Mouse (Mus musculus): ENCODE data around the gene Pip5k1a. TPM values are rescaled to one million over a fixed set of nuclear protein-coding genes. Genes with fewer than 3 reads are reported as not detected.
"Not testable (repeated sequence)": the region's sequence is repeated elsewhere in the genome, so short reads cannot be mapped to it uniquely, and the experiment has no call there.

Pip5k1a gene
- polyA plus RNA-seq, 1 experiment from 2014 or later, result 12.5 TPM

GRCm38 (mm10) chr3:95043251-95043650, 63.5 kb downstream of the Pip5k1a start:
- Histone ChIP-seq H3K27me3 (replicated peaks; ENCODE audit: control insufficient read depth, insufficient read depth, low read length) (no peaks in the 10 kb centered on the region), H3K4me3 (ENCODE audit: low read depth, low read length) (0 out of 2 replicates have a peak overlapping the region, but pooled peaks have one; percentile 84), H3K36me3 (ENCODE audit: control insufficient read depth, insufficient read depth, low read length) (peaks cover 8% of the 10 kb centered on the region), H3K4me1 (replicated peaks; ENCODE audit: control insufficient read depth, insufficient read depth, low read length) (peaks cover 11% of the 10 kb centered on the region), H3K9ac (ENCODE audit: low read length) (no peak overlapping the region), H3K9me3 (ENCODE audit: control insufficient read depth, low read length) (no peaks in the 10 kb centered on the region), H3K4me2 (ENCODE audit: low read length) (peak overlapping the region; percentile 60), H3K27ac (ENCODE audit: low read depth) (0 out of 2 replicates have a peak overlapping the region, but pooled peaks have one; percentile 38)
- DNase-seq (ENCODE audit: low spot score), result no peak
- WGBS, result 73% methylated on average over 6 of the region's 6 CpGs
- no peak for ATAC-seq (replicated peaks; ENCODE audit: low FRiP score, low TSS enrichment, low read depth)

- peak overlapping the region; percentile 38; the same call in 1 of the 2 replicates for H3K27ac ChIP-seq (ENCODE audit: low read depth)
- ATAC-seq (replicated peaks; ENCODE audit: low FRiP score, low TSS enrichment, low read depth) (peak; percentile 61), DNase-seq (ENCODE audit: low spot score) (no peak)
- H3K4me2 ChIP-seq (ENCODE audit: low read length), result peak overlapping the region; percentile 60
- H3K36me3 ChIP-seq (ENCODE audit: control insufficient read depth, insufficient read depth, low read length), result peaks cover 12% of the 10 kb centered on the region
- 18% methylated on average over 7 of the region's 7 CpGs for WGBS
- peaks cover 11% of the 10 kb centered on the region for H3K4me1 ChIP-seq (replicated peaks; ENCODE audit: control insufficient read depth, insufficient read depth, low read length)
- H3K9me3 ChIP-seq (ENCODE audit: control insufficient read depth, low read length), result no peaks in the 10 kb centered on the region
- no peaks in the 10 kb centered on the region for H3K27me3 ChIP-seq (replicated peaks; ENCODE audit: control insufficient read depth, insufficient read depth, low read length)
- peak overlapping the region; percentile 43; the same call in 1 of the 2 replicates for H3K9ac ChIP-seq (ENCODE audit: low read length)
- H3K4me3 ChIP-seq (ENCODE audit: low read depth, low read length), result peak overlapping the region; percentile 84
Observed at GRCm38 (mm10) chr3:95042838-95043229, 63.9 kb downstream of the Pip5k1a start.

- Histone ChIP-seq H3K36me3 (ENCODE audit: control insufficient read depth, insufficient read depth, low read length) (peaks cover 14% of the 10 kb centered on the region), H3K9ac (ENCODE audit: low read length) (peak within 1 kb of the TSS; percentile 81), H3K4me3 (ENCODE audit: low read depth, low read length) (peak within 1 kb of the TSS; percentile 84), H3K9me3 (ENCODE audit: control insufficient read depth, low read length) (no peaks in the 10 kb centered on the region), H3K27ac (ENCODE audit: low read depth) (peak within 1 kb of the TSS; percentile 38; the same call in 1 of the 2 replicates), H3K4me2 (ENCODE audit: low read length) (peak within 1 kb of the TSS; percentile 60), H3K4me1 (replicated peaks; ENCODE audit: control insufficient read depth, insufficient read depth, low read length) (peaks cover 11% of the 10 kb centered on the region), H3K27me3 (replicated peaks; ENCODE audit: control insufficient read depth, insufficient read depth, low read length) (no peaks in the 10 kb centered on the region)
- DNase-seq (ENCODE audit: low spot score) (peak; percentile 98), ATAC-seq (replicated peaks; ENCODE audit: low FRiP score, low TSS enrichment, low read depth) (peak; percentile 98)
- WGBS, result 0% methylated on average over 35 of the region's 36 CpGs
Observed at GRCm38 (mm10) chr3:95042166-95042837, 64.4 kb downstream of the Pip5k1a start, which contains the start of gene Psmd4. Psmd4 (minus strand) TSS chr3:95042614.

- Histone ChIP-seq H3K4me3 (ENCODE audit: low read depth, low read length) (peak overlapping the region; percentile 84), H3K36me3 (ENCODE audit: control insufficient read depth, insufficient read depth, low read length) (peaks cover 14% of the 10 kb centered on the region), H3K4me1 (replicated peaks; ENCODE audit: control insufficient read depth, insufficient read depth, low read length) (peaks cover 11% of the 10 kb centered on the region), H3K27ac (ENCODE audit: low read depth) (no peak overlapping the region), H3K9ac (ENCODE audit: low read length) (peak overlapping the region; percentile 81), H3K9me3 (ENCODE audit: control insufficient read depth, low read length) (no peaks in the 10 kb centered on the region), H3K27me3 (replicated peaks; ENCODE audit: control insufficient read depth, insufficient read depth, low read length) (no peaks in the 10 kb centered on the region), H3K4me2 (ENCODE audit: low read length) (peak overlapping the region; percentile 60)
- ATAC-seq (replicated peaks; ENCODE audit: low FRiP score, low TSS enrichment, low read depth) (no peak), DNase-seq (ENCODE audit: low spot score) (no peak)
- WGBS, result 17% methylated on average over 3 of the region's 3 CpGs
Observed at GRCm38 (mm10) chr3:95041625-95042024, 65.1 kb downstream of the Pip5k1a start.

- Histone ChIP-seq H3K4me2 (ENCODE audit: low read length) (no peak overlapping the region), H3K27me3 (replicated peaks; ENCODE audit: control insufficient read depth, insufficient read depth, low read length) (no peaks in the 10 kb centered on the region), H3K9ac (ENCODE audit: low read length) (no peak overlapping the region), H3K36me3 (ENCODE audit: control insufficient read depth, insufficient read depth, low read length) (peaks cover 49% of the 10 kb centered on the region), H3K9me3 (ENCODE audit: control insufficient read depth, low read length) (no peaks in the 10 kb centered on the region), H3K4me1 (replicated peaks; ENCODE audit: control insufficient read depth, insufficient read depth, low read length) (peaks cover 11% of the 10 kb centered on the region), H3K4me3 (ENCODE audit: low read depth, low read length) (no peak overlapping the region), H3K27ac (ENCODE audit: low read depth) (no peak overlapping the region)
- WGBS, result 55% methylated on average over 3 of the region's 3 CpGs
- no peak for ATAC-seq (replicated peaks; ENCODE audit: low FRiP score, low TSS enrichment, low read depth)
- DNase-seq (ENCODE audit: low spot score), result no peak
Observed at GRCm38 (mm10) chr3:95029953-95030352, 76.8 kb downstream of the Pip5k1a start.

- not testable (repeated sequence) for H3K4me2 ChIP-seq (ENCODE audit: low read length); H3K4me3 ChIP-seq (ENCODE audit: low read depth, low read length); ATAC-seq (replicated peaks; ENCODE audit: low FRiP score, low TSS enrichment, low read depth); DNase-seq (ENCODE audit: low spot score); H3K27me3 ChIP-seq (replicated peaks; ENCODE audit: control insufficient read depth, insufficient read depth, low read length); H3K9ac ChIP-seq (ENCODE audit: low read length); H3K9me3 ChIP-seq (ENCODE audit: control insufficient read depth, low read length)
- peak overlapping the region; percentile 29; the same call in 1 of the 2 replicates for H3K27ac ChIP-seq (ENCODE audit: low read depth)
- H3K36me3 ChIP-seq (ENCODE audit: control insufficient read depth, insufficient read depth, low read length), result peaks cover 43% of the 10 kb centered on the region
- H3K4me1 ChIP-seq (replicated peaks; ENCODE audit: control insufficient read depth, insufficient read depth, low read length), result peaks cover 16% of the 10 kb centered on the region
- WGBS, result 78% methylated on average over 3 of the region's 3 CpGs
Observed at GRCm38 (mm10) chr3:95029291-95029827, 77.4 kb downstream of the Pip5k1a start.

- no peaks in the 10 kb centered on the region for H3K9me3 ChIP-seq (ENCODE audit: control insufficient read depth, low read length)
- H3K27me3 ChIP-seq (replicated peaks; ENCODE audit: control insufficient read depth, insufficient read depth, low read length), result no peaks in the 10 kb centered on the region
- peaks cover 36% of the 10 kb centered on the region for H3K36me3 ChIP-seq (ENCODE audit: control insufficient read depth, insufficient read depth, low read length)
- WGBS, result 69% methylated on average over 3 of the region's 3 CpGs
- ATAC-seq (replicated peaks; ENCODE audit: low FRiP score, low TSS enrichment, low read depth), result peak; percentile 56
- no peak overlapping the region for H3K9ac ChIP-seq (ENCODE audit: low read length)
- H3K4me2 ChIP-seq (ENCODE audit: low read length), result no peak overlapping the region
- H3K4me1 ChIP-seq (replicated peaks; ENCODE audit: control insufficient read depth, insufficient read depth, low read length), result peaks cover 16% of the 10 kb centered on the region
- H3K4me3 ChIP-seq (ENCODE audit: low read depth, low read length), result no peak overlapping the region
- peak overlapping the region; percentile 34; the same call in 1 of the 2 replicates for H3K27ac ChIP-seq (ENCODE audit: low read depth)
- DNase-seq (ENCODE audit: low spot score), result no peak
Observed at GRCm38 (mm10) chr3:95028603-95029002, 78.1 kb downstream of the Pip5k1a start.

GRCm38 (mm10) chr3:95027701-95028100, 79.0 kb downstream of the Pip5k1a start:
- ATAC-seq (replicated peaks; ENCODE audit: low FRiP score, low TSS enrichment, low read depth) (no peak), DNase-seq (ENCODE audit: low spot score) (no peak)
- no peak overlapping the region for H3K9ac ChIP-seq (ENCODE audit: low read length)
- no peak overlapping the region for H3K4me3 ChIP-seq (ENCODE audit: low read depth, low read length)
- H3K27ac ChIP-seq (ENCODE audit: low read depth), result peak overlapping the region; percentile 34; the same call in 1 of the 2 replicates
- H3K9me3 ChIP-seq (ENCODE audit: control insufficient read depth, low read length), result no peaks in the 10 kb centered on the region
- WGBS, result 36% methylated on average over 5 of the region's 5 CpGs
- H3K36me3 ChIP-seq (ENCODE audit: control insufficient read depth, insufficient read depth, low read length), result peaks cover 27% of the 10 kb centered on the region
- no peak overlapping the region for H3K4me2 ChIP-seq (ENCODE audit: low read length)
- no peaks in the 10 kb centered on the region for H3K27me3 ChIP-seq (replicated peaks; ENCODE audit: control insufficient read depth, insufficient read depth, low read length)
- peaks cover 16% of the 10 kb centered on the region for H3K4me1 ChIP-seq (replicated peaks; ENCODE audit: control insufficient read depth, insufficient read depth, low read length)

Measured in intestine, embryonic 14.5 days (tissue).